Mouse (Mus musculus) stomach, embryonic 14.5 days (tissue): ENCODE results near the gene Ppp2r3d. TPM values are rescaled to one million over a fixed set of nuclear protein-coding genes. Genes with fewer than 3 reads are reported as not detected.
A peak's percentile ranks its signal among the peaks of the same experiment; 100 is the strongest.

Experiments used
- ATAC-seq: fragments of 200-750 bp; cut with Nextera tagmentation; 2 replicates; pipeline ENCODE4 v1.8.0; 2017; ENCODE audit warnings: low read depth, moderate TSS enrichment; ENCODE audit not compliant: insufficient number of reproducible peaks, insufficient read depth, low FRiP score
- H3K27ac ChIP-seq: fragments of 300-500 bp; sonication (generic); 2 replicates; pipeline ENCODE4 v1.5.1; 2014; ENCODE audit warnings: mild to moderate bottlenecking, low read length, moderate library complexity, mixed read lengths
- H3K27me3 ChIP-seq: fragments of 300-500 bp; sonication (generic); 2 replicates; pipeline ENCODE4 v1.6.1; 2014; ENCODE audit warnings: low read length, control low read depth, mixed read lengths; ENCODE audit not compliant: control insufficient read depth, insufficient read depth
- H3K36me3 ChIP-seq: fragments of 300-500 bp; sonication (generic); 2 replicates; pipeline ENCODE4 v1.6.1; 2014; ENCODE audit warnings: mild to moderate bottlenecking, control low read depth, low read length, moderate library complexity, mixed read lengths; ENCODE audit not compliant: control insufficient read depth, insufficient read depth
- H3K4me1 ChIP-seq: fragments of 300-500 bp; sonication (generic); 2 replicates; pipeline ENCODE4 v1.6.1; 2014; ENCODE audit warnings: low read length, control low read depth, mixed read lengths; ENCODE audit not compliant: control insufficient read depth, insufficient read depth
- H3K4me2 ChIP-seq: fragments of 300-500 bp; sonication (generic); replicated peaks from 2 replicates; pipeline ENCODE4 v1.6.1; 2014; ENCODE audit warnings: low read depth, low read length, control low read depth
- H3K4me3 ChIP-seq: fragments of 300-500 bp; sonication (generic); 2 replicates; pipeline ENCODE4 v1.5.1; 2014; ENCODE audit warnings: low read depth, low read length, control low read depth
- H3K9ac ChIP-seq: fragments of 300-500 bp; sonication (generic); replicated peaks from 2 replicates; pipeline ENCODE4 v1.6.1; 2014; ENCODE audit warnings: low read depth, mild to moderate bottlenecking, control low read depth, low read length, moderate library complexity, mixed read lengths
- H3K9me3 ChIP-seq: fragments of 300-500 bp; sonication (generic); 2 replicates; pipeline ENCODE4 v1.6.1; 2016; ENCODE audit warnings: low read depth, low read length, control low read depth; ENCODE audit not compliant: control insufficient read depth
- WGBS: fragments of 180-500 bp; shearing (Covaris S2); extraction: QIAGEN DNeasy Blood & Tissue Kit; methylation state at CpG from one replicate; pipeline ENCODE4 v1.1.7; 2014; 5-methylcytosine and 5-hydroxymethylcytosine counted together
- polyA plus RNA-seq: library from polyadenylated mRNA; unstranded; fragments of >200 nt; fragmentation: Nextera tagmentation; extraction: Ambion mirVana; gene quantifications from 2 replicates; pipeline ENCODE4 v1.2.1, GENCODE M21; 2014

The Ppp2r3d gene
- polyA plus RNA-seq, 1 experiment from 2014 or later = 123 TPM

DNA sequence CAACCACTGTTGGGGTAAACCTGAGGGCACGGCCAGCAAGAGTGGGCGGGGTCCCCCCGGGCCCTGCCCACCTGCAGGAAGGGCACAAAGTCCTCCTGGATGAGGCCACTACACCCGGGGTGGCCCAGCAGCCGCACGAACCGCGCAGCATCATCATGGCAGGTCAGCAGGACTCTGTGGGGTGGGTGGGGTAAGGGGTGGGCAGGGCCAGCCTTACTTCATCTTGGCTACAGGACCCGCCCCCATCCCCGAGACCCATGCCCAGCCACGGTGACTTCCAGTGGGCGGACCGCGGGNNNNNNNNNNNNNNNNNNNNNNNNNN lies 36.0 kb downstream of the Ppp2r3d start:
- WGBS = 77% methylated on average over 13 of the region's 14 CpGs
- ATAC-seq = no peak; the same call in 1 of the 2 replicates
- peaks cover 27% of the 10 kb centered on the region for H3K36me3 ChIP-seq
- no peak overlapping the region for H3K4me2 ChIP-seq
- H3K4me3 ChIP-seq = no peak overlapping the region
- peaks cover 27% of the 10 kb centered on the region for H3K9me3 ChIP-seq
- no peak overlapping the region for H3K9ac ChIP-seq
- H3K27me3 ChIP-seq = no peaks in the 10 kb centered on the region
- no peak overlapping the region for H3K27ac ChIP-seq
- H3K4me1 ChIP-seq = no peaks in the 10 kb centered on the region

- no peaks in the 10 kb centered on the region for H3K27me3 ChIP-seq
- no peak overlapping the region for H3K4me2 ChIP-seq
- no peaks in the 10 kb centered on the region for H3K4me1 ChIP-seq
- H3K36me3 ChIP-seq = peaks cover 27% of the 10 kb centered on the region
- WGBS = 93% methylated on average over 29 of the region's 29 CpGs
- no peak overlapping the region for H3K4me3 ChIP-seq
- H3K9ac ChIP-seq = no peak overlapping the region
- peaks cover 27% of the 10 kb centered on the region for H3K9me3 ChIP-seq
- ATAC-seq = peak; percentile 72
- H3K27ac ChIP-seq = no peak overlapping the region
These were observed 36.6 kb downstream of the Ppp2r3d start for GRCm38 (mm10) chr9:124439848-124440723.

- Histone ChIP-seq H3K9ac (no peak overlapping the region), H3K27ac (no peak overlapping the region), H3K36me3 (peaks cover 27% of the 10 kb centered on the region), H3K9me3 (peaks cover 27% of the 10 kb centered on the region), H3K4me2 (no peak overlapping the region), H3K27me3 (no peaks in the 10 kb centered on the region), H3K4me3 (no peak overlapping the region), H3K4me1 (no peaks in the 10 kb centered on the region)
- ATAC-seq = peak; percentile 44
- WGBS = 90% methylated on average over 13 of the region's 13 CpGs
These were observed 37.3 kb downstream of the Ppp2r3d start for GRCm38 (mm10) chr9:124439403-124439847.

DNA sequence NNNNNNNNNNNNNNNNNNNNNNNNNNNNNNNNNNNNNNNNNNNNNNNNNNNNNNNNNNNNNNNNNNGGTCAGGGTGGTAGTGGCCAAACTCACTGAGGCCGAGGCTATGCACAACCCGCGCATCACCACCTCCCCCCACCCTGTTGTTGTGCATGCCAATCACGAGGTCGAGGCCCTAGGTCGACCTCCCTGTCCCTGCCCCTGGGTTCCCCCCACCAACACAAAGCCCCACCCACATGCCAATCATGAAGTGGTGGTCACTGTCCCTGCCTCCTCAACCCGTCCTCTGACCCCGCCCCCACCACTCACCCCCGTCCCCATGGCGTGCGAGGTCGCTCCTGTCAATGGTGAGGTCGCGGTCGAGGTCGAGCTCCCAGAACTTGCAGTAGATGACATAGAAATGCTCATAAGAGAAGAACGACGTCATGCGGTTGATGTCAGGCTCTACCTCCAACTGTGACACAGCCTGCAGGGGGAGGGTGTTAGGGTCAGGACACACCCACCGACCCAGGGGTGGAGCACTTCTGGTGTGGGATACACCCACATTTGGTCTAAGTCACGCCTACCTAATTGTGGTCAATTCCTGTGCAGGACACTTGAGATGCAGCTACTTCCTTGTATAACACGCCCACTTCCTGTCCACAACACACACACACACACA lies 37.9 kb downstream of the Ppp2r3d start:
- Histone ChIP-seq H3K36me3 (peaks cover 27% of the 10 kb centered on the region), H3K27me3 (no peaks in the 10 kb centered on the region), H3K9ac (no peak overlapping the region), H3K27ac (no peak overlapping the region), H3K9me3 (peaks cover 27% of the 10 kb centered on the region), H3K4me2 (no peak overlapping the region), H3K4me1 (no peaks in the 10 kb centered on the region), H3K4me3 (no peak overlapping the region)
- ATAC-seq = peak; percentile 46; the same call in 1 of the 2 replicates
- WGBS = 97% methylated on average over 22 of the region's 22 CpGs

GRCm38 (mm10) chr9:124425411-124425885 lies 51.2 kb downstream of the Ppp2r3d start:
- Histone ChIP-seq H3K9me3 (no peaks in the 10 kb centered on the region), H3K9ac (peak overlapping the region; percentile 57), H3K36me3 (no peaks in the 10 kb centered on the region), H3K27me3 (no peaks in the 10 kb centered on the region), H3K27ac (peak overlapping the region; percentile 99), H3K4me2 (peak overlapping the region; percentile 46), H3K4me3 (peak overlapping the region; percentile 67), H3K4me1 (no peaks in the 10 kb centered on the region)
- peak; percentile 19 for ATAC-seq
- WGBS = under 1% methylated on average over 44 of the region's 47 CpGs

DNA sequence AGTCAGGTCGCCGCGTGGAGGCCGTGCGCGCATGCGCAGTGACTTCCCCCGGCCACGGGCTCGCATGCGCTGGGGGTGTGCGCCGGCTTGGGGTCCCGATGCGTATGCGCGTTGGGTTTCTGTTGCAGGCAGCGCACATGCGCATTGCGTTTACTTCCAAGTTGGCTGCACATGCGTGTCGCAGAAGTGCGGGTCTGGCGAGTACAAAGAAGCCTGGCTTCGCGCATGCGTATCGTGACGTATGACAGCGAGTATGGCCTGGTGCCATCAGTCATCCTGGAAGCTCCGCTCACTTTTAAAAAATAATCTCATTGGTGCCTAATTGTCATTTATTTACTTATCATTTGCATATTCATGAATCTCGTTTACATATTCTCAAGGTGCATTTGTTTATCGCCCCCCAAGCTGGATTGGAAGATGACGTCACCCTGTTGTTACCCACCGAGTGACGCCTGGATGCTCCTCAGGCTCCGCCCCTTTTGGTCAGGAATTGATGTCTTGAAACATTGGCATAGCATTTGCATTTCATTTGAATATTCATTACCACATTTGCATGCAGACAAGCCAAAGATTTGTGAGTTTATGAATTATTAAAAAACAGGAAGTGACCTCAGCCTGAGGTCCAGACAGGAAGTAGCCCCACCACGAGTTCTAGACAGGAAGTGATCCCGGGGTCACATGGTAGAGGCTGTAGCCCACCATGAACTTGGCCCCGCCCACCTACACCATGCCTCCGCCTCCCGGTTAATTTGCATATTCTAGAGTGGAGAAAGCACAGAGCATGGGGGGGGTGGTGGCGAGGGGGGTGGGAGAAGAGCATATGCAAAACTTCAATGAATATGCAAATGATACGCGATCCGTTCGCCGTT lies 51.9 kb downstream of the Ppp2r3d start:
- peak overlapping the region; percentile 64; the same call in 1 of the 2 replicates for H3K9ac ChIP-seq
- peak overlapping the region; percentile 67 for H3K4me3 ChIP-seq
- H3K9me3 ChIP-seq = no peaks in the 10 kb centered on the region
- H3K27ac ChIP-seq = peak overlapping the region; percentile 99
- H3K27me3 ChIP-seq = no peaks in the 10 kb centered on the region
- H3K36me3 ChIP-seq = no peaks in the 10 kb centered on the region
- under 1% methylated on average over 48 of the region's 48 CpGs for WGBS
- H3K4me2 ChIP-seq = peak overlapping the region; percentile 46; the same call in 1 of the 2 replicates
- no peaks in the 10 kb centered on the region for H3K4me1 ChIP-seq
- ATAC-seq = peak; percentile 70

GRCm38 (mm10) chr9:124424292-124424541 lies 52.5 kb downstream of the Ppp2r3d start:
- Histone ChIP-seq H3K27ac (peak overlapping the region; percentile 99), H3K36me3 (no peaks in the 10 kb centered on the region), H3K4me1 (no peaks in the 10 kb centered on the region), H3K4me2 (peak overlapping the region; percentile 46; the same call in 1 of the 2 replicates), H3K4me3 (peak overlapping the region; percentile 67), H3K27me3 (no peaks in the 10 kb centered on the region), H3K9ac (peak overlapping the region; percentile 64), H3K9me3 (no peaks in the 10 kb centered on the region)
- WGBS = under 1% methylated on average over 26 of the region's 27 CpGs
- peak; percentile 8 for ATAC-seq
